Comparison of ENCODE assay signal across 17 mouse cellular contexts in genomic region chr1:119383916-119384315, GRCm38 (mm10). TPM values are rescaled to one million over a fixed set of nuclear protein-coding genes. Genes with fewer than 3 reads are reported as not detected.
DNase-seq lines count a peak whose midpoint lies in the region; ATAC-seq and TF ChIP-seq lines count a peak whose summit lies in the region.
"Had no signal": no experiment of that assay in that cellular context is flagged by ENCODE, and none has a peak within 500 bp of the region (broad histone marks: within the 10 kb centered on the region; RNA-seq: fewer than 3 reads in every experiment).

No protein-coding gene starts in this region.

- H3K4me2 ChIP-seq in forebrain, embryonic 13.5 days, result no peak overlapping the region
- no peak overlapping the region for H3K4me2 ChIP-seq in forebrain, embryonic 12.5 days
- H3K4me2 ChIP-seq in forebrain, postnatal 0 days (ENCODE audit: low read depth), result peak overlapping the region; percentile 24; the same call in 1 of the 2 replicates
- H3K4me2 ChIP-seq: intestine, embryonic 15.5 days; liver, embryonic 11.5 days had no signal

- no peak overlapping the region for H3K4me3 ChIP-seq in forebrain, embryonic 13.5 days
- H3K4me3 ChIP-seq in forebrain, embryonic 12.5 days (replicated peaks), result no peak overlapping the region
- H3K4me3 ChIP-seq in forebrain, postnatal 0 days (ENCODE audit: low read depth, low read length), result no peak overlapping the region
- H3K4me3 ChIP-seq: intestine, embryonic 15.5 days had no signal

- H3K36me3 ChIP-seq in forebrain, embryonic 13.5 days (ENCODE audit: poor library complexity, severe bottlenecking), result no peaks in the 10 kb centered on the region
- H3K36me3 ChIP-seq in forebrain, embryonic 12.5 days (replicated peaks), result no peaks in the 10 kb centered on the region
- no peaks in the 10 kb centered on the region for H3K36me3 ChIP-seq in forebrain, postnatal 0 days (ENCODE audit: insufficient read depth)
- H3K36me3 ChIP-seq: intestine, embryonic 15.5 days had no signal

- peak; percentile 86 for DNase-seq in forebrain, postnatal 0 days
- DNase-seq in layer of hippocampus, adult 9-11 months, result peak; percentile 81
- peak; percentile 65 for DNase-seq in right cerebral cortex, adult 18-20 months
- no peak for DNase-seq in adrenal gland, postnatal 4 days (ENCODE audit: low spot score in 2 of 2)
- no peak for DNase-seq in adrenal gland, adult 18-20 months (ENCODE audit: low spot score in 2 of 2)
- no peak for DNase-seq in lung, postnatal 4 days
- DNase-seq: heart, adult 18-20 months; heart, postnatal 36 days; kidney, postnatal 36 days; lung, postnatal 36 days; thymus, postnatal 25 days had no signal

- TF ChIP-seq CTCF in forebrain, postnatal 0 days (IDR thresholded peaks at IDR 0.05; ENCODE audit: low read depth), result no peak

- H3K27ac ChIP-seq in forebrain, embryonic 13.5 days, result peak overlapping the region; percentile 35
- H3K27ac ChIP-seq in forebrain, embryonic 12.5 days, result no peak overlapping the region
- H3K27ac ChIP-seq in forebrain, postnatal 0 days (ENCODE audit: low read depth, low read length), result no peak overlapping the region
- H3K27ac ChIP-seq: intestine, embryonic 15.5 days had no signal

- H3K27me3 ChIP-seq in forebrain, embryonic 13.5 days, result no peaks in the 10 kb centered on the region
- H3K27me3 ChIP-seq in forebrain, embryonic 12.5 days, result peaks cover 6% of the 10 kb centered on the region
- no peaks in the 10 kb centered on the region for H3K27me3 ChIP-seq in forebrain, postnatal 0 days (ENCODE audit: insufficient read depth, low read length)
- H3K27me3 ChIP-seq: intestine, embryonic 15.5 days had no signal

- WGBS in forebrain, embryonic 13.5 days, result 60% methylated on average over 10 of the region's 10 CpGs
- WGBS in forebrain, embryonic 12.5 days, result 73% methylated on average over 10 of the region's 10 CpGs
- WGBS in forebrain, postnatal 0 days, result 33% methylated on average over 10 of the region's 10 CpGs

- peak; percentile 28; the same call in 1 of the 2 replicates for ATAC-seq in forebrain, embryonic 13.5 days
- ATAC-seq in forebrain, embryonic 12.5 days (ENCODE audit: low FRiP score), result no peak
- peak; percentile 76 for ATAC-seq in forebrain, postnatal 0 days
- ATAC-seq: intestine, embryonic 15.5 days had no signal

- no peak overlapping the region for H3K9ac ChIP-seq in forebrain, embryonic 13.5 days
- no peak overlapping the region for H3K9ac ChIP-seq in forebrain, embryonic 12.5 days
- H3K9ac ChIP-seq in forebrain, postnatal 0 days, result no peak overlapping the region
- H3K9ac ChIP-seq: intestine, embryonic 15.5 days had no signal

- peaks cover 11% of the 10 kb centered on the region for H3K4me1 ChIP-seq in forebrain, embryonic 13.5 days
- H3K4me1 ChIP-seq in forebrain, embryonic 12.5 days, result peaks cover 2% of the 10 kb centered on the region
- H3K4me1 ChIP-seq in forebrain, postnatal 0 days (ENCODE audit: insufficient read depth), result peaks cover 6% of the 10 kb centered on the region; the same call in 1 of the 2 replicates
- H3K4me1 ChIP-seq: intestine, embryonic 15.5 days had no signal

- no peaks in the 10 kb centered on the region for H3K9me3 ChIP-seq in forebrain, embryonic 13.5 days (replicated peaks)
- H3K9me3 ChIP-seq in forebrain, embryonic 12.5 days, result no peaks in the 10 kb centered on the region
- H3K9me3 ChIP-seq in forebrain, postnatal 0 days (ENCODE audit: low read length), result no peaks in the 10 kb centered on the region
- H3K9me3 ChIP-seq: intestine, embryonic 15.5 days had no signal

RNA-seq across cellular contexts. Expression of gene Inhbb, which starts 38.1 kb away (rescaled TPM):
- polyA plus RNA-seq in forebrain, embryonic 13.5 days (2015; fragmentation: Nextera tagmentation; extraction: Ambion mirVana), result 4.1 and 4.6 TPM in 2 replicates
- 1.8 and 2.3 TPM in 2 replicates for polyA plus RNA-seq in forebrain, embryonic 12.5 days (2016; fragmentation: Nextera tagmentation; extraction: Ambion mirVana)
- 5.8 and 6.0 TPM in 2 replicates for total RNA-seq in forebrain, postnatal 0 days (2014; rRNA removed)
- polyA plus RNA-seq in forebrain, postnatal 0 days (2015; fragmentation: Nextera tagmentation; extraction: Ambion mirVana), result 4.1 and 4.2 TPM in 2 replicates
- 1 to 10 TPM; 4.2 to 5.0 TPM for total RNA-seq in adrenal gland, postnatal 4 days (2021)
- 1 to 10 TPM; 2.9 to 3.9 TPM for total RNA-seq in adrenal gland, adult 18-20 months (2021)
- total RNA-seq: common myeloid progenitor, adult 5-6 weeks; monocyte, adult 5-6 weeks had no signal

Comparison
In these comparisons a context has a peak if more than half of its experiments do, and no peak if none do; other contexts are left out.
1. DNase-seq: peak in forebrain, postnatal 0 days (single experiment), layer of hippocampus, adult 9-11 months (single experiment) and right cerebral cortex, adult 18-20 months (single experiment); none in adrenal gland, postnatal 4 days (0 of 2), adrenal gland, adult 18-20 months (0 of 2) and lung, postnatal 4 days (0 of 2).